Mouse (Mus musculus): ENCODE results near the gene Ccr5.
"Not testable (repeated sequence)": the region's sequence is repeated elsewhere in the genome, so short reads cannot be mapped to it uniquely, and the experiment has no call there.

Ccr5 gene

GRCm38 (mm10) chr9:124121387-124122184 lies at the start of gene Ccr5:
Gene Ccr5, plus strand, starts transcription at chr9:124121543.
- no peak for DNase-seq

- no peak for DNase-seq
Observed at GRCm38 (mm10) chr9:124079803-124080202, 41.5 kb upstream of the Ccr5 start.

GRCm38 (mm10) chr9:124080471-124080870 lies 40.9 kb upstream of the Ccr5 start:
- DNase-seq: not testable (repeated sequence)

GRCm38 (mm10) chr9:124090441-124090840 lies 30.9 kb upstream of the Ccr5 start:
- no peak for DNase-seq

GRCm38 (mm10) chr9:124099127-124099526 lies 22.2 kb upstream of the Ccr5 start:
- DNase-seq: no peak

GRCm38 (mm10) chr9:124100357-124100756 lies 21.0 kb upstream of the Ccr5 start:
- DNase-seq: no peak

- no peak for DNase-seq
Observed at GRCm38 (mm10) chr9:124101723-124102122, 19.6 kb upstream of the Ccr5 start, which contains the start of gene Ccr2. Gene Ccr2, plus strand, starts transcription at chr9:124101950.

- DNase-seq: no peak
Observed at GRCm38 (mm10) chr9:124103199-124103598, 18.1 kb upstream of the Ccr5 start.

GRCm38 (mm10) chr9:124105196-124105595 lies 16.1 kb upstream of the Ccr5 start:
- DNase-seq: no peak

GRCm38 (mm10) chr9:124107232-124107631 lies 14.1 kb upstream of the Ccr5 start:
- no peak for DNase-seq

- no peak for DNase-seq
Observed at GRCm38 (mm10) chr9:124108356-124109127, 12.8 kb upstream of the Ccr5 start.

GRCm38 (mm10) chr9:124111997-124112396 lies 9.3 kb upstream of the Ccr5 start:
- no peak for DNase-seq

GRCm38 (mm10) chr9:124112591-124113239 lies 8.6 kb upstream of the Ccr5 start:
- DNase-seq: no peak

- no peak for DNase-seq
Observed at GRCm38 (mm10) chr9:124113777-124114176, 7.6 kb upstream of the Ccr5 start.

GRCm38 (mm10) chr9:124118489-124118888 lies 2.9 kb upstream of the Ccr5 start:
- no peak for DNase-seq

GRCm38 (mm10) chr9:124125576-124125975 lies 4.2 kb downstream of the Ccr5 start:
- no peak for DNase-seq

GRCm38 (mm10) chr9:124126373-124126772 lies 5.0 kb downstream of the Ccr5 start:
- no peak for DNase-seq

- no peak for DNase-seq
Observed at GRCm38 (mm10) chr9:124127412-124127811, 6.1 kb downstream of the Ccr5 start.

GRCm38 (mm10) chr9:124128379-124128778 lies 7.0 kb downstream of the Ccr5 start:
- peak in 1 of 2 experiments; percentile 33 for DNase-seq

GRCm38 (mm10) chr9:124132899-124133298 lies 11.6 kb downstream of the Ccr5 start:
- not testable (repeated sequence) for DNase-seq

GRCm38 (mm10) chr9:124134919-124135318 lies 13.6 kb downstream of the Ccr5 start:
- not testable (repeated sequence) for DNase-seq

GRCm38 (mm10) chr9:124137619-124138018 lies 16.3 kb downstream of the Ccr5 start:
- DNase-seq: no peak

- DNase-seq: no peak
Observed at GRCm38 (mm10) chr9:124138055-124138775, 16.9 kb downstream of the Ccr5 start.

All from cerebellum, postnatal 25 days (tissue).